Mouse (Mus musculus): ENCODE results near the gene Ier2.

- TF ChIP-seq CTCF (IDR thresholded peaks at IDR 0.05; ENCODE audit: borderline replicate concordance, extremely low read depth, insufficient read depth, insufficient read length) (no peak), POLR2A (IDR thresholded peaks at IDR 0.05; ENCODE audit: borderline replicate concordance, extremely low read depth, insufficient read depth, insufficient read length, poor library complexity, severe bottlenecking) (no peak)
Measured at GRCm38 (mm10) chr8:84703466-84704249, 41.0 kb upstream of the Ier2 start.
